Mouse (Mus musculus) embryonic fibroblast, embryonic 13.5 days (primary cell): Measurements from ENCODE around the gene Slc6a9.

ENCODE experiments used
- CTCF ChIP-seq: IDR thresholded peaks from 2 replicates; pipeline ENCODE4 v1.5.1; 2011; ENCODE audit warnings: mild to moderate bottlenecking, control low read depth, low read length, moderate library complexity, borderline replicate concordance; ENCODE audit not compliant: insufficient read depth
- POLR2A ChIP-seq: IDR thresholded peaks from 2 replicates; pipeline ENCODE4 v1.6.1; 2011; ENCODE audit warnings: low read depth, mild to moderate bottlenecking, control low read depth, low read length, moderate library complexity

GRCm38 (mm10) chr4:117850871-117851270, 16.6 kb downstream of the Slc6a9 start:
- TF ChIP-seq CTCF: no peak
- TF ChIP-seq POLR2A: no peak
